Mouse (Mus musculus) cerebellum, adult 9-11 months (tissue): Measurements from ENCODE around the gene Gm20388.

Experiments
- DNase-seq: peaks from one replicate; pipeline ENCODE4 v3.0.0; 2022

Gene Gm20388

GRCm38 (mm10) chr8:123653308-123653993 is 3742.8 kb downstream of the Gm20388 start, which contains the start of gene Rhou:
Gene Rhou (plus strand): TSS chr8:123653929.
- peak; percentile 92 for DNase-seq

GRCm38 (mm10) chr8:123653994-123654569 is 3743.4 kb downstream of the Gm20388 start:
- peak; percentile 67 for DNase-seq

GRCm38 (mm10) chr8:123654763-123655162 is 3744.1 kb downstream of the Gm20388 start:
- DNase-seq, result no peak

- peak; percentile 19 for DNase-seq
Observed at GRCm38 (mm10) chr8:123655351-123655779, 3744.7 kb downstream of the Gm20388 start.

GRCm38 (mm10) chr8:123657826-123658225 is 3747.2 kb downstream of the Gm20388 start:
- DNase-seq, result no peak

- DNase-seq, result no peak
Observed at GRCm38 (mm10) chr8:123659469-123660057, 3748.9 kb downstream of the Gm20388 start.

GRCm38 (mm10) chr8:123661515-123661914 is 3750.9 kb downstream of the Gm20388 start:
- no peak for DNase-seq

GRCm38 (mm10) chr8:123665580-123665979 is 3754.9 kb downstream of the Gm20388 start:
- DNase-seq, result no peak

GRCm38 (mm10) chr8:123666832-123667231 is 3756.2 kb downstream of the Gm20388 start:
- DNase-seq, result no peak

- no peak for DNase-seq
Observed at GRCm38 (mm10) chr8:123668681-123669080, 3758.0 kb downstream of the Gm20388 start.

GRCm38 (mm10) chr8:123670766-123671165 is 3760.1 kb downstream of the Gm20388 start:
- DNase-seq, result no peak

GRCm38 (mm10) chr8:123671454-123671853 is 3760.8 kb downstream of the Gm20388 start:
- no peak for DNase-seq

- no peak for DNase-seq
Observed at GRCm38 (mm10) chr8:123672648-123673047, 3762.0 kb downstream of the Gm20388 start.

- no peak for DNase-seq
Observed at GRCm38 (mm10) chr8:123675611-123676010, 3765.0 kb downstream of the Gm20388 start.

- no peak for DNase-seq
Observed at GRCm38 (mm10) chr8:123678390-123678789, 3767.7 kb downstream of the Gm20388 start.

GRCm38 (mm10) chr8:123682073-123682761 is 3771.6 kb downstream of the Gm20388 start:
- peak; percentile 14 for DNase-seq

- no peak for DNase-seq
Observed at GRCm38 (mm10) chr8:123683321-123683720, 3772.7 kb downstream of the Gm20388 start.

GRCm38 (mm10) chr8:123684806-123685205 is 3774.2 kb downstream of the Gm20388 start:
- DNase-seq, result no peak

GRCm38 (mm10) chr8:123685477-123685876 is 3774.8 kb downstream of the Gm20388 start:
- DNase-seq, result no peak

- DNase-seq, result no peak
Observed at GRCm38 (mm10) chr8:123687826-123688225, 3777.2 kb downstream of the Gm20388 start.

- DNase-seq, result no peak
Observed at GRCm38 (mm10) chr8:123692165-123692962, 3781.7 kb downstream of the Gm20388 start.

- no peak for DNase-seq
Observed at GRCm38 (mm10) chr8:123696167-123696566, 3785.5 kb downstream of the Gm20388 start.

GRCm38 (mm10) chr8:123697329-123697728 is 3786.7 kb downstream of the Gm20388 start:
- DNase-seq, result no peak
